Mouse (Mus musculus): ENCODE measurements around the gene Stk39. TPM values are rescaled to one million over a fixed set of nuclear protein-coding genes. Genes with fewer than 3 reads are reported as not detected.

Gene Stk39
- polyA plus RNA-seq, 1 experiment from 2014 or later, result 21.4 TPM

DNA sequence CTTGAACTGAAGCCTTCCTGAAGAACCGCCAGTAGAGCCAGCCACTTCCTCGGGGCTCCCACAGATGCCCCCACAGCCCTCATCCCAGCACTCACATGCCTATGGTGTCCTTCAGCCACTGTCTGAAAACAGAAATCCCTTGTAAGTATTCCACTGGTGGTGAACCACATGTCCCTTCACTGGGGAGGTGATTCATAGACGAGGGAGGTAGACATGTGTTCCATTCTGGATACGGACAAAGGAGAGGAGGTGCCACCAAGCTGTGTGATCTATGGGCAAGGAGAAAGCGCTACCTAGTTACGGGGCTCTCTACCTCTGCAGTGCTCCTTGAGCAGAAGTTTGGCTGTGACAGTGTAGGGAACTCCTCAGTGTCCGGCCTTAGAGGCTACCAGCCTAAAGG lies 52.9 kb downstream of the Stk39 start:
- Histone ChIP-seq H3K36me3 (ENCODE audit: control insufficient read depth, insufficient read depth, low read length) (no peaks in the 10 kb centered on the region), H3K27me3 (ENCODE audit: control insufficient read depth, insufficient read depth, low read depth, low read length) (no peaks in the 10 kb centered on the region), H3K27ac (ENCODE audit: low read length) (no peak overlapping the region), H3K9ac (ENCODE audit: low read depth, low read length) (no peak overlapping the region), H3K4me2 (ENCODE audit: low read length) (no peak overlapping the region), H3K4me1 (ENCODE audit: control insufficient read depth, insufficient read depth, low read length) (no peaks in the 10 kb centered on the region), H3K4me3 (ENCODE audit: low read depth, low read length) (no peak overlapping the region), H3K9me3 (replicated peaks; ENCODE audit: control insufficient read depth, low read length, poor library complexity, severe bottlenecking) (peaks cover 3% of the 10 kb centered on the region; the same call in 1 of the 2 replicates)
- 97% methylated on average over 7 of the region's 7 CpGs for WGBS
- no peak for ATAC-seq

DNA sequence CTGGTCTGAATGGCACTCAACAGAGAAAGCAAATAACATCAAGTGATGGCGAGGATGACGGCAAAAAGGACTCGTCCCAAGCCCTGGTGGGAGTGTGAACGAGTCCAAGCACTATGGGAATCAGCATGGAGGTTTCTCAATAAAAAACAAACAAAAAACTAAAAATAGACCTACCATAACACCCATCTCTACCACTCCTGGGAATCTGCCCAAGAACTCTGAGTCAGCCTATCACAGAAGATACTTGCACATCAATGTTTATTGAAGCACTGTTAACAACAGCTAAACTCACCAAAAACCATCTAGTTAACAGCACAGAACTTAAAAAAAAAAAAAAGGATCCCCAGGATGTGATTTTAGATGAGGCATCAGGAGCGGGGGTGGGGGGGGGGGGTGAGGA lies 55.0 kb downstream of the Stk39 start:
- ATAC-seq, result no peak
- no peaks in the 10 kb centered on the region for H3K27me3 ChIP-seq (ENCODE audit: control insufficient read depth, insufficient read depth, low read depth, low read length)
- no peaks in the 10 kb centered on the region for H3K36me3 ChIP-seq (ENCODE audit: control insufficient read depth, insufficient read depth, low read length)
- no peaks in the 10 kb centered on the region for H3K4me1 ChIP-seq (ENCODE audit: control insufficient read depth, insufficient read depth, low read length)
- 88% methylated on average over 5 of the region's 5 CpGs for WGBS
- H3K9me3 ChIP-seq (replicated peaks; ENCODE audit: control insufficient read depth, low read length, poor library complexity, severe bottlenecking), result peaks cover 3% of the 10 kb centered on the region; the same call in 1 of the 2 replicates
- H3K9ac ChIP-seq (ENCODE audit: low read depth, low read length), result no peak overlapping the region
- H3K4me2 ChIP-seq (ENCODE audit: low read length), result no peak overlapping the region
- no peak overlapping the region for H3K4me3 ChIP-seq (ENCODE audit: low read depth, low read length)
- H3K27ac ChIP-seq (ENCODE audit: low read length), result no peak overlapping the region

DNA sequence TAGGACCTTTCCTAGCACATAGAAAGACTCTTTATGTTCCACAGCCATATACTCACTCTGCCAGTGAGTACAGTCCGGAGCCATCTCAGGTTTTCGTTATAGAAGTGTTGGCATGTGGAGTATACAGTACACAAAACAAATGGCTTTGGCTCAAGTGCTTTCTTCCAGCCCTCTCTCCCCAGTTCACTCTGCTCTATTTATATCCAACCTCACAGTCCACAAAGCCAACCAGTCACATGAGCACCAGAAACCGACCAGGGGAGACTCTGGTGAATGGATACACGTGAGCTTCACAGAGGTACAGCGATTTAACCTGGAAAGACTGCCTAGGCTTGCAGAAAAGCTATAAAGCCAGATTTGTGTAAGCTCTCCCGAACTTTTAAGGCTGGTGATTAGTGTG lies 56.4 kb downstream of the Stk39 start:
- Histone ChIP-seq H3K27me3 (ENCODE audit: control insufficient read depth, insufficient read depth, low read depth, low read length) (no peaks in the 10 kb centered on the region), H3K9ac (ENCODE audit: low read depth, low read length) (no peak overlapping the region), H3K4me3 (ENCODE audit: low read depth, low read length) (no peak overlapping the region), H3K9me3 (replicated peaks; ENCODE audit: control insufficient read depth, low read length, poor library complexity, severe bottlenecking) (peaks cover 3% of the 10 kb centered on the region; the same call in 1 of the 2 replicates), H3K4me1 (ENCODE audit: control insufficient read depth, insufficient read depth, low read length) (no peaks in the 10 kb centered on the region), H3K27ac (ENCODE audit: low read length) (no peak overlapping the region), H3K4me2 (ENCODE audit: low read length) (no peak overlapping the region), H3K36me3 (ENCODE audit: control insufficient read depth, insufficient read depth, low read length) (no peaks in the 10 kb centered on the region)
- WGBS, result 87% methylated on average over 6 of the region's 6 CpGs
- no peak for ATAC-seq

DNA sequence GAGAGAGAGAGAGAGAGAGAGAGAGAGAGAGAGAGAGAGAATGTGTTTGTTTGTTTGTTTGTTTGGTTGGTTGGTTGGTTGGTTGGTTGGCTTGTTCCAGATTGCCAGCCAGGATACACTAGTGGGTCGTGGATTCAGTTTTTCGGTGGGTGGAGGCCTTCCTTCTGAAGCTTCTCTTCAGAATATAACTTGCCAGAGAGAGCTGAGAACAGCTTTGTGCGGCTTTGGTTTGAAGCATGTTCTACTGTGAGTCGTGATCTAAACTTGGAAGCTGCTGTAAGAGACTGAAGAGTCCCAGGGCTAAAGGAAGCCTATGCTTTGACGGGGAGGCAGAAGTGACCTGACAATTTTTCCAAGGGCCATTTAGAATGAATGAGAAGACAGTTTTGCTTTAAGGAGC lies 59.9 kb downstream of the Stk39 start:
- Histone ChIP-seq H3K9me3 (replicated peaks; ENCODE audit: control insufficient read depth, low read length, poor library complexity, severe bottlenecking) (peaks cover 2% of the 10 kb centered on the region; the same call in 1 of the 2 replicates), H3K27me3 (ENCODE audit: control insufficient read depth, insufficient read depth, low read depth, low read length) (no peaks in the 10 kb centered on the region), H3K36me3 (ENCODE audit: control insufficient read depth, insufficient read depth, low read length) (no peaks in the 10 kb centered on the region), H3K27ac (ENCODE audit: low read length) (no peak overlapping the region), H3K4me3 (ENCODE audit: low read depth, low read length) (no peak overlapping the region), H3K4me2 (ENCODE audit: low read length) (no peak overlapping the region), H3K4me1 (ENCODE audit: control insufficient read depth, insufficient read depth, low read length) (no peaks in the 10 kb centered on the region; the same call in none of the 2 replicates), H3K9ac (ENCODE audit: low read depth, low read length) (no peak overlapping the region)
- ATAC-seq, result no peak
- WGBS, result 83% methylated on average over 5 of the region's 5 CpGs

DNA sequence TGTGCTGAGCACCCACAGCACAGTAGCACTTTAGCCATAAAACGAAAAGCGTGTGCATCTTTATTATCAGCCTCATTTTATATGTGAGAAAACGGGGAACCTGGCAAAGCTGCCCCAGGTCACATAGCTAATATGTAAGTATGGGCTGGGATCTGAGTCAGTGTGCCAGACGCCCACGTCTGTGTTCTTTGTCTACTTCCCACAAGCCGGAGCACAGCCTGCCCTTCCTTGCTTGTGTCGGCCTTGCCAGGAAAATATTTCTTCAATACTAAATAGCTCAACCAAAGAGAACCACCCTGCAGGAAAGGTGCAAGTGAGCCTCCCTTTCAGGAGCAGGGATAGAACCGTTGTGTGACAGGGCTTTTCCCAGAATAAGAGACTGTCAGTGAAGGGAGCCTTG lies 60.9 kb downstream of the Stk39 start:
- Histone ChIP-seq H3K36me3 (ENCODE audit: control insufficient read depth, insufficient read depth, low read length) (no peaks in the 10 kb centered on the region), H3K4me2 (ENCODE audit: low read length) (no peak overlapping the region), H3K27ac (ENCODE audit: low read length) (no peak overlapping the region), H3K27me3 (ENCODE audit: control insufficient read depth, insufficient read depth, low read depth, low read length) (no peaks in the 10 kb centered on the region), H3K4me1 (ENCODE audit: control insufficient read depth, insufficient read depth, low read length) (peaks cover 7% of the 10 kb centered on the region), H3K9ac (ENCODE audit: low read depth, low read length) (no peak overlapping the region), H3K9me3 (replicated peaks; ENCODE audit: control insufficient read depth, low read length, poor library complexity, severe bottlenecking) (no peaks in the 10 kb centered on the region), H3K4me3 (ENCODE audit: low read depth, low read length) (no peak overlapping the region)
- ATAC-seq, result no peak
- WGBS, result 76% methylated on average over 8 of the region's 8 CpGs

DNA sequence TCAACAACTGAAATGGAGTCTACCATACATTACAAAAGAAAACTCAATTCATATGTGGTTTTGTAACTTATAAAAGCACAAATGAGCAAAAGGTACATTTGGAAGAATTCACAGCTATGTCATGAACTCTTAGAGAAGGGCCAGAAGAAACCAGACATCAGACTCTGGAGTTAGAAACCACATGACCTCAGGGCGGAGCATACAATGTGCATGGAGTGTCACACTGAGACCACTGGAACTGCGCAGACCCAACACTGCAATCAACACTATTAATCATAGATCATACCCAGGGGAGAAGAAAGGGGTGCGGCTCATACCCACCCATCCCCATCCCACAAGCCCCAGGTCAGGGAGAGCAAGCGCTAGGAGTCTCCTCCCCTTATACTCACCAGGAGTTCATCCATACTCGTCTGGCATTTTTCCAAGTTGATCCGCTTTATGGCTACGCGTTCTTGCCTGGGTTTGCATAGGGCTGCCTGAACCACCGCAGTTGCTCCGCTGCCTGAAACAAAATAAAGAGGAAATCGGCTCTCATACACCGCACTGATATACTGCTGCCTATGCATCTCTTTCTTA lies 62.3 kb downstream of the Stk39 start:
- H3K27me3 ChIP-seq (ENCODE audit: control insufficient read depth, insufficient read depth, low read depth, low read length), result no peaks in the 10 kb centered on the region
- no peaks in the 10 kb centered on the region for H3K9me3 ChIP-seq (replicated peaks; ENCODE audit: control insufficient read depth, low read length, poor library complexity, severe bottlenecking)
- H3K4me1 ChIP-seq (ENCODE audit: control insufficient read depth, insufficient read depth, low read length), result peaks cover 19% of the 10 kb centered on the region
- H3K36me3 ChIP-seq (ENCODE audit: control insufficient read depth, insufficient read depth, low read length), result no peaks in the 10 kb centered on the region
- WGBS, result 81% methylated on average over 12 of the region's 12 CpGs
- no peak overlapping the region for H3K4me3 ChIP-seq (ENCODE audit: low read depth, low read length)
- no peak overlapping the region for H3K4me2 ChIP-seq (ENCODE audit: low read length)
- ATAC-seq, result peak; percentile 43; the same call in 1 of the 2 replicates
- no peak overlapping the region for H3K27ac ChIP-seq (ENCODE audit: low read length)
- H3K9ac ChIP-seq (ENCODE audit: low read depth, low read length), result no peak overlapping the region

DNA sequence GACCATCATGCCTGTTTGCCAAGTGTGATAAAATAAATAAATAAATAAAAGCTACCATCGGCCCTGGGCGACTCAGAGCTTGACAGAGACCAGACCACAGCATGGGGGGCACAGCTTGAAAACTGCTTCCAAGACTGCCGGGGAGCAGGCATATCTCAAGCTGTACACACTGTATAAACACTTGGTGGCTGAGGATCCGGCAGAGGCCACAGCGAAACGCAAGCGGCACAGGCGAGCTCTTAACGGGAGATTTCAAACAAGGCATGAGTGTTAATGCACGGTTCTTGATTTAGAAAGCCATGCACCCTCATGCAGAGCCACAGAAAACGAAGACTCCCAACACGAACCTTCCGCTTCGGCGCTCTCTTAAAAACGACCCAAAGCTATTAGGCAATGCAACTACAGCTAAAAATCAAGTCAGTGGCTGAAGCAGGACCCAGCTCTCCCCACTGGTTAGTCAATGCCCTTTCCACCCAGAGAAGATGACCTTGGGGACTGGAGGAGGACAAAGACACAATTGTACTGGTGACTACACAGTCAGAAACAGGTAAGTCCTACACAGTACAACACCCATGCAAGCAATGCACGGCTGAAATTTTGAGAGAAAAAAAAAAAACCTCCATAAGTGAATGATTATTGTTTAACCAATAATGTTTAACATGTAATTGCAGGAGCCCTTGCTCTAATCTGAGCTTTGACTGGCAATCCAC lies 63.6 kb downstream of the Stk39 start:
- no peak overlapping the region for H3K27ac ChIP-seq (ENCODE audit: low read length)
- H3K4me3 ChIP-seq (ENCODE audit: low read depth, low read length), result no peak overlapping the region
- peaks cover 23% of the 10 kb centered on the region for H3K4me1 ChIP-seq (ENCODE audit: control insufficient read depth, insufficient read depth, low read length)
- H3K27me3 ChIP-seq (ENCODE audit: control insufficient read depth, insufficient read depth, low read depth, low read length), result no peaks in the 10 kb centered on the region
- 55% methylated on average over 17 of the region's 17 CpGs for WGBS
- ATAC-seq, result no peak
- no peaks in the 10 kb centered on the region for H3K36me3 ChIP-seq (ENCODE audit: control insufficient read depth, insufficient read depth, low read length)
- no peak overlapping the region for H3K9ac ChIP-seq (ENCODE audit: low read depth, low read length)
- no peaks in the 10 kb centered on the region for H3K9me3 ChIP-seq (replicated peaks; ENCODE audit: control insufficient read depth, low read length, poor library complexity, severe bottlenecking)
- H3K4me2 ChIP-seq (ENCODE audit: low read length), result no peak overlapping the region

DNA sequence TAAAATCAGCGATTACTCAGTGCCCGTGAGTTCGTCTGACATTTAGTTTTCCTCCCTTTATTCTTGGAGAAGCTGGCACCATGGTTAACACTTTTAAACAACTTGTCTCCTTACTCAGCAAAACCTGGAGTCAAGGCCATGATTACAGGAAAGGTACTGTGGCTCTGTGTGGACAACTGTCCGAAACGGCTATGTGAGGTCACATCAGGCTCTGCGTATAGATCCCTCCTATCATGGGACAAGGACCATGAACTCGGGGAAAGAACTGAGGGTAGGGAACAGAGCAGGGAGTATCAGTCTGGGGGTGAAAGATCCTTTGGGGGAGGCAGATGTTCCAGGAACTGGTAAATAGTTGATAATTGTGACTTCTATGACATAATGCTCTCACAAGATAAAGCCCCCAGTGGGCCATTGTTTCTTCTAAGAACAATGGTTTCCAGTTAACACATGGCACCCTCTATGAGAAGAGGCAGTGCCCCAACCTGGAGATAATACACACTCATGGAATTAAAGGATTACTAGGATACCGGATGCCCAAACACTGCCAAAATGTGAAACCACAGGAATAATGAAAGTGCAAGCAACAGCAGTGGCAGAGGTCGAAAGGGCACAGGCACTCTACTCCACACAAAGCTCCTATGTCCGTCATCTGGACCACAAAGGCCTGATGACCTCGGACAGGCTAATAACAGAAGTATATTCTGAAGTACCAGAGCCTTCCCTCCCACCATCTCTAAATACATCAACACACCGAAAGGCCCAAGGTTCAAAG lies 64.7 kb downstream of the Stk39 start:
- Histone ChIP-seq H3K36me3 (ENCODE audit: control insufficient read depth, insufficient read depth, low read length) (no peaks in the 10 kb centered on the region), H3K4me2 (ENCODE audit: low read length) (no peak overlapping the region), H3K27me3 (ENCODE audit: control insufficient read depth, insufficient read depth, low read depth, low read length) (no peaks in the 10 kb centered on the region), H3K4me1 (ENCODE audit: control insufficient read depth, insufficient read depth, low read length) (peaks cover 23% of the 10 kb centered on the region), H3K9ac (ENCODE audit: low read depth, low read length) (no peak overlapping the region), H3K9me3 (replicated peaks; ENCODE audit: control insufficient read depth, low read length, poor library complexity, severe bottlenecking) (no peaks in the 10 kb centered on the region), H3K4me3 (ENCODE audit: low read depth, low read length) (no peak overlapping the region), H3K27ac (ENCODE audit: low read length) (no peak overlapping the region)
- ATAC-seq, result no peak
- WGBS, result 33% methylated on average over 12 of the region's 12 CpGs

DNA sequence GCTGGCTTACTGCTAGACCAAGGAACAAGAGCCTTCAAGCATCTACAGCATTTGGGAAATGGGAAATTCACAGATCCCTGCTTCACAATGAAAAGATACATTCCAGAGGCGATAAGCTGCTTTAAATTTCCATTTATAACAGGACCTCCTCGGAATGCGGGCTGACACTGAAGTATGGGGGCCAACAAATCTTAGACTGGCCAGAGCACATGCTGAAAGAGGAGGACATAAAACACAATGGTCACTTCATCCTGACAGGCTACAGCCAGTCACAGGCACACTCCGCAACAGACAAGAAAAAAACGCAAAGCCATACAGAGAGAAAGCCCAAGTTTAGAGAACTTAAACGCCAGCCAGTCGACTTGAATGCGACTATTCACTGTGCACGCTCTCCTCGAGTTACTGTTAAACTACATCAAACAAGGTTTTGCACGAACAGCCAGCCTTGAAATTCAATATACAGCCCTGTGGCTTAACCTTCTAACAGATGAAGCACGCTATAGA lies 65.4 kb downstream of the Stk39 start:
- no peak overlapping the region for H3K27ac ChIP-seq (ENCODE audit: low read length)
- H3K4me3 ChIP-seq (ENCODE audit: low read depth, low read length), result no peak overlapping the region
- ATAC-seq, result no peak
- H3K4me1 ChIP-seq (ENCODE audit: control insufficient read depth, insufficient read depth, low read length), result peaks cover 23% of the 10 kb centered on the region
- H3K4me2 ChIP-seq (ENCODE audit: low read length), result peak overlapping the region; percentile 19; the same call in 1 of the 2 replicates
- no peaks in the 10 kb centered on the region for H3K36me3 ChIP-seq (ENCODE audit: control insufficient read depth, insufficient read depth, low read length)
- no peaks in the 10 kb centered on the region for H3K27me3 ChIP-seq (ENCODE audit: control insufficient read depth, insufficient read depth, low read depth, low read length)
- 13% methylated on average over 12 of the region's 12 CpGs for WGBS
- no peaks in the 10 kb centered on the region for H3K9me3 ChIP-seq (replicated peaks; ENCODE audit: control insufficient read depth, low read length, poor library complexity, severe bottlenecking)
- H3K9ac ChIP-seq (ENCODE audit: low read depth, low read length), result no peak overlapping the region

Data from midbrain, embryonic 16.5 days (tissue).